Mouse (Mus musculus) bone marrow, adult 2 months (tissue): ENCODE measurements around the gene Tcf25. TPM values are rescaled to one million over a fixed set of nuclear protein-coding genes. Genes with fewer than 3 reads are reported as not detected.
A peak's percentile ranks its signal among the peaks of the same experiment; 100 is the strongest.
"Not testable (repeated sequence)": the region's sequence is repeated elsewhere in the genome, so short reads cannot be mapped to it uniquely, and the experiment has no call there.

Experiments
- H3K27ac ChIP-seq: fragments of 200-500 bp; 2 replicates; pipeline ENCODE4 v1.5.1; 2012; ENCODE audit warnings: low read depth, mild to moderate bottlenecking, control low read depth, inconsistent platforms, low read length; ENCODE audit not compliant: control insufficient read depth, poor library complexity, insufficient read depth
- H3K4me1 ChIP-seq: fragments of 200-500 bp; 2 replicates; pipeline ENCODE4 v1.6.1; 2011; ENCODE audit warnings: low read length; ENCODE audit not compliant: control insufficient read depth, insufficient read depth
- H3K4me3 ChIP-seq: fragments of 200-500 bp; replicated peaks from 2 replicates; pipeline ENCODE3; 2011; ENCODE audit warnings: mild to moderate bottlenecking, low read depth, low read length, control low read depth; ENCODE audit not compliant: control insufficient read depth
- CTCF ChIP-seq: fragments of 200-500 bp; IDR thresholded peaks from 2 replicates; pipeline ENCODE4 v1.5.1; 2011; ENCODE audit warnings: low read length, control low read depth; ENCODE audit not compliant: control insufficient read depth, insufficient read depth
- POLR2A ChIP-seq: fragments of 200-500 bp; IDR thresholded peaks from 2 replicates; pipeline ENCODE4 v1.6.1; 2011; ENCODE audit warnings: low read depth, mild to moderate bottlenecking, control low read depth, low read length, borderline replicate concordance; ENCODE audit not compliant: control insufficient read depth
- WGBS: fragments of 180-500 bp; shearing (Covaris S2); methylation state at CpG from one replicate; pipeline ENCODE4 v1.1.7; 2018; 5-methylcytosine and 5-hydroxymethylcytosine counted together
- polyA plus RNA-seq: library from polyadenylated mRNA; stranded (reverse); fragments of >200 nt; gene quantifications from 2 replicates; pipeline ENCODE4 v1.2.4, GENCODE M21; 2011; ENCODE audit warnings: low replicate concordance; ENCODE audit not compliant: missing spikeins, insufficient read depth, insufficient read length

The Tcf25 gene
- polyA plus RNA-seq, 1 experiment: 310 TPM

DNA sequence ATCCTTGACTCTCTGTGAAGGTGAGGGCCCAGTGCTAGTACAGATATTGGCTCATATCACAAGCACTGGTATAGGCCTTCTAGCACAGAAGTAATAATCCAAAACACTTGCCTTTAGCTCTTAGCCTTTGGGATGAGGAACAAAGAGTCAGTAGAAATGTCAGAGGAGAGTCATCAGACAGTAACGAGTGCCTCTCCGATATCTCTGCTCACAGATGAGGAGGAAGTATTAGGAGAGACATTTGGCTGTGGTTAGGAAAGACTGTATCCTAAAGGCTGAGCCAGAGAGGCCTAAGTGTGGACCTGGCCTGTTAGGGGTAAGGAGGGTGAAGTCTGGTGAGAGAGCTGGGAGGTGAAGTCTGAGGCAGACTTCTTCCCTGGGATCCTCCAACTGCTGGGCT, 68.2 kb downstream of the Tcf25 start:
- 54% methylated on average over 2 of the region's 2 CpGs for WGBS
- Histone ChIP-seq H3K27ac (no peak overlapping the region), H3K4me1 (no peaks in the 10 kb centered on the region), H3K4me3 (no peak overlapping the region)
- TF ChIP-seq POLR2A (no peak), CTCF (no peak)

DNA sequence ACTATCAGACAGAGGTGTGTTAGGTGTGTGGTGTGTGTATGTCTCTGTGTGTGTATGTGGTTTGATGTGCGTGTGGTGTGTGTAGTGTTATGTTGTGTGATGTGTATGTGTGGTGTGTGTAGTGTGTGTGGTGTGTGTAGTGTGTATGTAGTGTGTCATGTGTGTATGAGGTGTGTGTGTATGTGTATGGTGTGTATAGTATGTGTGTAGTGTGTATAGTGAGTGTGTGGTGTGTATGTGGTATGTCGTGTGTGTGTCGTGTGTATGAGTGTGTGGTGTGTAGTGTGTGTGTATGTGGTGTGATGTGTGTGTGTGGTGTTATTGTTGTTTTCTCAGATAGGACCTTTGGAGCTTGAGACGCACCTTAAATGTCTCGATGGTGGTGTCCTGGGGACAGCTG, 68.8 kb downstream of the Tcf25 start:
- no peak overlapping the region for H3K27ac ChIP-seq
- 86% methylated on average over 5 of the region's 5 CpGs for WGBS
- TF ChIP-seq CTCF (no peak), POLR2A (no peak)
- no peaks in the 10 kb centered on the region for H3K4me1 ChIP-seq
- H3K4me3 ChIP-seq: peak overlapping the region; percentile 4

DNA sequence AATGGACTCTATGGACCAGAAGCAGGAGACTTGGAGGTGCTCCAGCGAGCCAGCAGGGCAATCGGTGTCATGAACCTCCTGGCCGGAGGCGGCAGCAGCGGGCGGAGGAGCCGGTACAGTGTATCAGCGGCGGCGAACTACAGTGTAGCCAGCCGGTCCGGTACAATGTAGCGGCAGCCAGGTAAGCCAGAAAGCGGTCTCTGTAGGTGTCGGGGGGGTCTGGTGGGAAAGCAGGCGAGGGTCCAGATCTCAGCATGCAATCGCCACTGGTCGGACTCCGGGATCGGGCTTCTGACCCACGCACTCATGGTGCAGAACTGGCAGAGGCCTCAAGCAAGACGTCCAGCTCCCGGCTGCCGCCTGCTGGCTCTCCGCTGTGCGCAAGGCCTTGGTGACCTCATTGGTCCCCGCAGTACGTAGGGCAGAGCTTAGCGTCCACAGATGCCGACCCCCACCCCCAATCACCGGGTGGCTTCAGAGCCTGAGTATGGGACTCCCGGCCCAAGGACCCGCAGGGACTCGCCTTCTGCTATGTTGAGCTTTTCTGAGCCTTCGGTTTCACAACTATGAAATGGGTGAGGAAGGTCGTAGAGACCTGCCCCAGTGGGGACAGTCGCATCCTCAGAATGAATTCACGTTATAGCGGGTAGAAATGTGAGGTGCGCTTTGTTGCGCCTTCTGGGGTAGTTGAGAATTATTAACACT, 69.5 kb downstream of the Tcf25 start:
- under 1% methylated on average over 41 of the region's 41 CpGs for WGBS
- peaks cover 2% of the 10 kb centered on the region; the same call in 1 of the 2 replicates for H3K4me1 ChIP-seq
- peak overlapping the region; percentile 53 for H3K27ac ChIP-seq
- H3K4me3 ChIP-seq: peak overlapping the region; percentile 75
- peak; percentile 83 for TF ChIP-seq CTCF
- TF ChIP-seq POLR2A: peak; percentile 58; the same call in 1 of the 2 replicates

DNA sequence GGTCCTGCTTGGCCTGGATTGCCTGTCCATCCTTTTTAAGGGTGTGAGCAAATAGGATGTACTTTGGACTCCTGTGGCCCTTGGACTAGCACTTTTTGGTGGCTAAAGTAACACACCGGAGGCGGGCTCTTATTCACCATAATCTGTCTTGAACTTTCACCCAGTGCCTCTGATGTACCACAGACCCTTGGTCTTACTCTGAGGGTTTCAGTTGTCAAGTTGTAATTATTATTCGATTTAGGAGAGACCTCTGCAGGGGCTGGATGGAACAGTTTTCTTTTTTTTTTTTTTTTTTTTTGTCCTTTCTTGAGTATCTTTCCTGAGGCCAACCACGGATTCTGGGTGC, 70.0 kb downstream of the Tcf25 start:
- 0% methylated on average over 4 of the region's 4 CpGs for WGBS
- no peak for TF ChIP-seq CTCF
- no peak for TF ChIP-seq POLR2A
- Histone ChIP-seq H3K27ac (peak overlapping the region; percentile 53), H3K4me3 (peak overlapping the region; percentile 75), H3K4me1 (peaks cover 2% of the 10 kb centered on the region; the same call in 1 of the 2 replicates)

DNA sequence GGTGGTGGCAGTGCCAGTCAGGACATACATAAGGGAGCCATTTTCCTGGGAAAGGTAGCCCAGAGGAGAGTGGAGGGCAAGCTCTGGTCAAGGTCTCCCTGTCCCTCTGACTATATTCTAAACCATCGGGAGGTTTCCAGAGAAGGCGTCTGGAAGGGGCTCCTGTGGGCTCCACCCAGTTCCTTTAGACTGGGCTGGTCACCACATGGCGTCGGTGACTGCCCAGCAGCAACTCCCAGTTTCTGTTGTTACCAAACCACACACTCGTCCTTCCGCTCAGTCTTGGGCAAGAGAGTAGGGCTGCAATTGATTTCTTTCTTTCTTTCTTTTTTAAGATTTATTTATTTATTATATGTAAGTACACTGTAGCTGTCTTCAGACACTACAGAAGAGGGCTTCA, 70.6 kb downstream of the Tcf25 start:
- WGBS: 8% methylated on average over 6 of the region's 6 CpGs

DNA sequence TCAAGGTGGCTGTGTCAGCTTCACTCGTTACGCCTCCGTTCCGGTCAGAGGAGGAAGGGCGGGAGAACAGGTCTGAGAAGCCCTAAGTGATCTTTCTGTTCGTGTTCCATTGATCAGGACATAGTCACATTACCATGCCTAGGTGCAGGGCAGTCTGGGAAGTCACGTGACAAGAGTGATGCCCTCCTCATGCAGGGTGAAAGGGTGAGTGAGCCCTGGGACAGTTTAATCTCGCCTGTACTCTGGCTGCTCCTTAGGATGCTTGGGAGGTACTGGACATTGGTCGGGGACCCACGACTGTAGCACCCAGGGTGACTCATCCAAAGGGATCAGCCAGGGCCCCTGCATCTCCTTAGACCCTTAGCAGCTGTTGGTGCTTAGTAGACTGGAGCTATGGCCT, 72.4 kb downstream of the Tcf25 start:
- Histone ChIP-seq H3K4me1 (peaks cover 3% of the 10 kb centered on the region), H3K27ac (no peak overlapping the region), H3K4me3 (no peak overlapping the region)
- WGBS: 83% methylated on average over 10 of the region's 10 CpGs
- TF ChIP-seq CTCF: no peak
- no peak for TF ChIP-seq POLR2A

More for the DNA sequence above, 70.6 kb downstream of the Tcf25 start:
- H3K4me3 ChIP-seq: peak overlapping the region; percentile 19
- peaks cover 2% of the 10 kb centered on the region; the same call in 1 of the 2 replicates for H3K4me1 ChIP-seq
- TF ChIP-seq CTCF: no peak
- TF ChIP-seq POLR2A: no peak
- H3K27ac ChIP-seq: peak overlapping the region; percentile 76

DNA sequence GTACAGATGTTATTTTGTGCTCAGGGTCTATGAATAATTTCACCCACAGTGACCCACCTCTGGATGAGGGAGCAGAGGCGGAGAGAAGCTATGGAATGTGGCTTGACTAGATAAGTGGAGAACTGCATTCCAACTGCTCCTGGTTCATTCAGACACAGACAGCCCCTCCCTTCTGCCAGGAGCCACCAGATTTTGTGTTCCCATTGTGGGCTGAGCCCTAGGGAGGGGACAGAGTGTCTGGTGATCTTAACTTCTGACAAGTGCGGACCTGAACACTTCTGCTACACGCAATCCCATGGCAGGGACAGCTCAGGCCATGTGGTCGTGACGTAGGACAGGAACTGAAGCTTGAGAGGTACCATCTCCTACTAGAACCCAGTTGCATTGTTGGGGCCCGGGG, 73.2 kb downstream of the Tcf25 start:
- peaks cover 6% of the 10 kb centered on the region for H3K4me1 ChIP-seq

DNA sequence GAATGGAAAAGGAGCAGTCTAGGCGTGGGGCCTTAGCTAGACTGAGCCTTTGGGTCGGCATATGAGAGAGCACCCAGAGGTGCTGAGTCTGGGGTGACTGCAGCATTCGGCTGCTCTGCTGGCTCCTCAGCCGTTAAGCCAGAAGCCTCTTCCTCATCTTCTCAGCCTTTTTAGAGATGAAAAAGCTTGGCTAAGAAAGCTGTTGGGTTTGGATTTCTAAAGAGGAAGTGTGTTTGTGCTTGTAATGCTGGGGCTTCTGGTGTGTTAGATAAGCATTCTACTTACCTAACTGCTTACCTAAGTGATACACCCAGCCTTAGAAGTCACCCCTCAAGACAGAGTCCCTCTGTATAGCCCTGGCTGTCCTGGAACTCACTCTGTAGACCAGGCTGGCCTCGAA, 77.2 kb downstream of the Tcf25 start:
- H3K27ac ChIP-seq: peak overlapping the region; percentile 90
- TF ChIP-seq CTCF (no peak), POLR2A (no peak)
- 9% methylated on average over 5 of the region's 5 CpGs for WGBS
- H3K4me1 ChIP-seq: peaks cover 10% of the 10 kb centered on the region
- H3K4me3 ChIP-seq: no peak overlapping the region

More for the DNA sequence above, 73.2 kb downstream of the Tcf25 start:
- Histone ChIP-seq H3K4me3 (no peak overlapping the region), H3K27ac (no peak overlapping the region)
- no peak for TF ChIP-seq POLR2A
- no peak for TF ChIP-seq CTCF
- 78% methylated on average over 6 of the region's 6 CpGs for WGBS

DNA sequence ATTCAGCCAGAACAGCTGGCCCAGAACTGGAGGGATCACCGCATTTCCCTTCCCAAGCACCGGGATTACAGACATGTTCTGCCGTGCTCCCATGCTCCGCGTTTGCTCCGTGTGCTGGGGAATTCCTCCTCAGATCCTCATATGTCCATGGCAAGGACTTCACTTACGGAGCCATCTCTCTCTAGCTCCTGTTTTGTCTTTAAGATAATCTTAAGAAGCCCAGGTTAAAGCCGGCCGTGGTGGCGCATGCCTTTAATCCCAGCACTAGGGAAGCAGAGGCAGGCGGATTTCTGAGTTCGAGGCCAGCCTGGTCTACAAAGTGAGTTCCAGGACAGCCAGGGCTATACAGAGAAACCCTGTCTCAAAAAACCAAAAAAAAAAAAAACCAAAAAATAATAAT, 78.2 kb downstream of the Tcf25 start:
- Histone ChIP-seq H3K4me1 (peaks cover 10% of the 10 kb centered on the region), H3K27ac (peak overlapping the region; percentile 27; the same call in 1 of the 2 replicates)
- not testable (repeated sequence) for H3K4me3 ChIP-seq
- WGBS: 72% methylated on average over 12 of the region's 12 CpGs
